Mouse (Mus musculus) embryonic fibroblast, embryonic 13.5 days (primary cell): Measurements from ENCODE around the gene Stk11ip.

Experiments used
- CTCF ChIP-seq: IDR thresholded peaks from 2 replicates; pipeline ENCODE4 v1.5.1; 2011; ENCODE audit warnings: mild to moderate bottlenecking, control low read depth, low read length, moderate library complexity, borderline replicate concordance; ENCODE audit not compliant: insufficient read depth
- POLR2A ChIP-seq: IDR thresholded peaks from 2 replicates; pipeline ENCODE4 v1.6.1; 2011; ENCODE audit warnings: low read depth, mild to moderate bottlenecking, control low read depth, low read length, moderate library complexity

- TF ChIP-seq CTCF (no peak), POLR2A (no peak)
Measured at GRCm38 (mm10) chr1:75509586-75509985, 11.7 kb upstream of the Stk11ip start.
